Mouse (Mus musculus) CH12.LX (cell line): ENCODE results near the gene Dgkg. TPM values are rescaled to one million over a fixed set of nuclear protein-coding genes. Genes with fewer than 3 reads are reported as not detected.

Experiments
- DNase-seq: peaks from one replicate; pipeline ENCODE4 v3.0.0-alpha.2; 2013; ENCODE audit errors: extremely low read depth
- H3K27ac ChIP-seq: 2 replicates; pipeline ENCODE4 v1.5.1; 2012; ENCODE audit warnings: low read depth, mild to moderate bottlenecking, control low read depth, moderate library complexity; ENCODE audit not compliant: insufficient read depth
- H3K27me3 ChIP-seq: replicated peaks from 2 replicates; pipeline ENCODE3; 2012; ENCODE audit warnings: inconsistent platforms
- H3K36me3 ChIP-seq, 2 experiments: replicated peaks in 1 of 2; 2 replicates each; pipeline versions ENCODE3 to v1.6.1; 2012; ENCODE audit warnings: inconsistent platforms in 1 of 2, low read length in 1 of 2, mild to moderate bottlenecking in 1 of 2, mixed read lengths in 1 of 2, moderate library complexity in 1 of 2; ENCODE audit not compliant: control insufficient read depth in 1 of 2, insufficient read depth in 1 of 2
- H3K4me1 ChIP-seq, 2 experiments: 2 replicates each; pipeline ENCODE4 v1.6.1; 2012; ENCODE audit warnings: inconsistent platforms in 1 of 2, moderate library complexity in 1 of 2; ENCODE audit not compliant: insufficient read depth in 2 of 2, control insufficient read depth in 1 of 2
- H3K4me2 ChIP-seq: 2 replicates; pipeline ENCODE4 v1.6.1; 2012; ENCODE audit warnings: low read depth, mild to moderate bottlenecking, control low read depth; ENCODE audit not compliant: poor library complexity, insufficient read depth, severe bottlenecking
- H3K4me3 ChIP-seq, 3 experiments: fragments of 150-350 bp in 1 of 3; sonication (generic) in 1 of 3; replicated peaks in 1 of 3; 2 replicates each; pipeline versions ENCODE3 to v1.5.1; 2011 to 2012; ENCODE audit warnings: low read depth in 2 of 3, low read length in 2 of 3, mild to moderate bottlenecking in 2 of 3, moderate library complexity in 2 of 3, control low read depth in 1 of 3, improper control_type of control experiment in 1 of 3, inconsistent platforms in 1 of 3, mixed read lengths in 1 of 3; ENCODE audit not compliant: poor library complexity in 1 of 3
- H3K79me2 ChIP-seq: replicated peaks from 2 replicates; pipeline ENCODE4 v1.6.1; 2012; ENCODE audit warnings: mild to moderate bottlenecking, moderate library complexity; ENCODE audit not compliant: control insufficient read depth, poor library complexity, insufficient read depth, severe bottlenecking; ENCODE audit errors: extremely low read depth
- H3K9ac ChIP-seq: 2 replicates; pipeline ENCODE4 v1.6.1; 2012; ENCODE audit warnings: low read depth, mild to moderate bottlenecking, control low read depth, moderate library complexity; ENCODE audit not compliant: insufficient read depth
- H3K9me3 ChIP-seq: replicated peaks from 2 replicates; pipeline ENCODE3; 2012; ENCODE audit warnings: low read length, inconsistent platforms, mixed read lengths
- BHLHE40 ChIP-seq: IDR thresholded peaks from 2 replicates; pipeline ENCODE4 v1.6.1; 2011; ENCODE audit warnings: mild to moderate bottlenecking, low read depth, low read length, improper control_type of control experiment
- CHD1 ChIP-seq: IDR thresholded peaks from 2 replicates; pipeline ENCODE4 v1.6.1; 2012; ENCODE audit warnings: low read depth, low read length, improper control_type of control experiment, inconsistent platforms
- CHD2 ChIP-seq: IDR thresholded peaks from 2 replicates; pipeline ENCODE4 v1.6.1; 2011; ENCODE audit warnings: low read length, improper control_type of control experiment
- CTCF ChIP-seq, 2 experiments: IDR thresholded peaks in 1 of 2; conservative IDR thresholded peaks in 1 of 2; 2 replicates each; pipeline ENCODE4 v1.5.1; 2011 to 2012; ENCODE audit warnings: low read depth in 2 of 2, low read length in 2 of 2, improper control_type of control experiment in 1 of 2, inconsistent platforms in 1 of 2, mild to moderate bottlenecking in 1 of 2, moderate library complexity in 1 of 2
- ELF1 ChIP-seq: IDR thresholded peaks from 2 replicates; pipeline ENCODE4 v1.6.1; 2014; ENCODE audit warnings: low read depth, mild to moderate bottlenecking, inconsistent platforms, low read length, improper control_type of control experiment
- HCFC1 ChIP-seq: IDR thresholded peaks from 2 replicates; pipeline ENCODE4 v1.6.1; 2012; ENCODE audit warnings: low read depth, mild to moderate bottlenecking, inconsistent platforms, low read length, improper control_type of control experiment
- IRF4 ChIP-seq: IDR thresholded peaks from 2 replicates; pipeline ENCODE4 v1.6.1; 2014; ENCODE audit warnings: low read depth, mild to moderate bottlenecking, inconsistent platforms, low read length, improper control_type of control experiment
- MAFK ChIP-seq: IDR thresholded peaks from 2 replicates; pipeline ENCODE4 v1.6.1; 2011; ENCODE audit warnings: low read length, improper control_type of control experiment; ENCODE audit not compliant: insufficient replicate concordance
- MEF2A ChIP-seq: IDR thresholded peaks from 2 replicates; pipeline ENCODE4 v1.6.1; 2014; ENCODE audit warnings: low read depth, mild to moderate bottlenecking, inconsistent platforms, low read length, improper control_type of control experiment, borderline replicate concordance
- MXI1 ChIP-seq: IDR thresholded peaks from 2 replicates; pipeline ENCODE4 v1.6.1; 2011; ENCODE audit warnings: mild to moderate bottlenecking, low read depth, low read length, improper control_type of control experiment
- NELFE ChIP-seq: IDR thresholded peaks from 2 replicates; pipeline ENCODE4 v1.6.1; 2011; ENCODE audit warnings: low read depth, low read length, improper control_type of control experiment
- PAX5 ChIP-seq: IDR thresholded peaks from 2 replicates; pipeline ENCODE4 v1.6.1; 2012; ENCODE audit warnings: low read length, inconsistent platforms, mixed read lengths
- POLR2A ChIP-seq: IDR thresholded peaks from 2 replicates; pipeline ENCODE4 v1.6.1; 2011; ENCODE audit warnings: low read depth, mild to moderate bottlenecking, improper control_type of control experiment, low read length
- POLR2AphosphoS2 ChIP-seq: IDR thresholded peaks from 2 replicates; pipeline ENCODE4 v1.6.1; 2011; ENCODE audit warnings: low read depth, low read length, improper control_type of control experiment
- SIN3A ChIP-seq: IDR thresholded peaks from 2 replicates; pipeline ENCODE4 v1.6.1; 2012; ENCODE audit warnings: low read length, improper control_type of control experiment, inconsistent platforms
- SMC3 ChIP-seq: IDR thresholded peaks from 2 replicates; pipeline ENCODE4 v1.6.1; 2011; ENCODE audit warnings: low read depth, low read length, improper control_type of control experiment
- TBP ChIP-seq: conservative IDR thresholded peaks from 2 replicates; pipeline ENCODE4 v1.6.1; 2011; ENCODE audit warnings: low read depth, low read length, improper control_type of control experiment
- ZC3H11A ChIP-seq: IDR thresholded peaks from 2 replicates; pipeline ENCODE4 v1.6.1; 2012; ENCODE audit warnings: low read depth, mild to moderate bottlenecking, inconsistent platforms, low read length, improper control_type of control experiment
- ZMIZ1 ChIP-seq: IDR thresholded peaks from 2 replicates; pipeline ENCODE4 v1.6.1; 2012; ENCODE audit warnings: low read depth, mild to moderate bottlenecking, inconsistent platforms, low read length, improper control_type of control experiment
- ZNF384 ChIP-seq: IDR thresholded peaks from 2 replicates; pipeline ENCODE4 v1.6.1; 2012; ENCODE audit warnings: low read depth, low read length, improper control_type of control experiment, inconsistent platforms
- dilution Hi-C: fragments of 300-500 bp; cut with MboI; formaldehyde crosslinking; loops from 2 replicates; pipeline ENCODE4 v1.14.3; 2020; ENCODE audit warnings: low sequenced_read_pairs; ENCODE audit not compliant: extremely low pct_unique_long_range_greater_than_20kb, extremely low pct_ligation_motif_present
- in situ Hi-C: fragments of 300-500 bp; cut with MboI; formaldehyde crosslinking; loops from 3 replicates; pipeline ENCODE4 v1.14.3; 2019; ENCODE audit warnings: low sequenced_read_pairs, low pct_ligation_motif_present, low pct_unique_long_range_greater_than_20kb, mixed read lengths
- polyA plus RNA-seq: library from polyadenylated mRNA; unstranded; fragments of >175 nt; gene quantifications from 2 replicates; pipeline ENCODE4 v1.2.1, GENCODE M21; 2012; ENCODE audit warnings: low read depth; ENCODE audit not compliant: insufficient read length
- total RNA-seq, 2 experiments: library from RNA; depleted of rRNA; stranded (reverse); fragments of 300-350 nt in 1 of 2; fragments of >200 nt in 1 of 2; gene quantifications; 2 replicates each; pipeline ENCODE4 v1.2.3; 2012 to 2014

The Dgkg gene
- total and polyA plus RNA-seq, 3 experiments, result 2.0 to 9.2 (median 3.0) TPM

- dilution Hi-C loops, result no loop called here
Observed at GRCm38 (mm10) chr16:22500561-22500960, 156.5 kb downstream of the Dgkg start.

DNA sequence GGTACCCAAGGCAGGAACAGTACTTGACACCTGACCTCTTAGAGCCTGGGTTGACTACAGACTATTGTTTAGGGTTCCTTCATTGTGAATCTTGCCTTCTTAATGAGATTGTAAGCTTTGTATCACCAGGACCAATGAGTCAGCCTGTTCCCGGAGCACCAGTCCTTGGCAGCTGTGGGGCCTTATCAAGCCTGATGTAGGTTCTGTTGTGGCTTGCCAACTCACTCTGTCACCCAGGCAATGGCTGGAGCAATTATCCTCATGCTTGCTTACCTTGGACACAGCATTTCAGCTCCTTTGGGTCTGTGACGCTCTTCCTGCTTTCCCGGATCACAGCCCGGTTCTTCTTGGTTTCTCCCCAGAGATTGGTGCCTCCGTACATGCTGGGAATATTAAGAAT, 157.1 kb downstream of the Dgkg start:
- Histone ChIP-seq H3K79me2 (no peaks in the 10 kb centered on the region), H3K4me1 (peaks cover 0 to 10% of the 10 kb centered on the region in 2 experiments; a peak in 2 of 4 replicates), H3K9ac (no peak overlapping the region), H3K9me3 (no peaks in the 10 kb centered on the region), H3K36me3 (no peaks in the 10 kb centered on the region), H3K27me3 (no peaks in the 10 kb centered on the region), H3K4me2 (no peak overlapping the region), H3K4me3 (no peak overlapping the region), H3K27ac (no peak overlapping the region)
- in situ Hi-C loops (no loop called here), dilution Hi-C loops (no loop called here)
- TF ChIP-seq IRF4 (no peak), POLR2A (no peak), CHD2 (no peak), MAFK (no peak), PAX5 (no peak), NELFE (no peak), SIN3A (no peak), TBP (no peak), ZNF384 (no peak), ELF1 (no peak), ZMIZ1 (no peak), CTCF (conservative IDR thresholded peaks at IDR 0.05 in 1 of 2, IDR thresholded peaks at IDR 0.05 in 1 of 2; ENCODE audit: low read depth in 2 of 2, low read length in 2 of 2) (no peak), SMC3 (no peak), POLR2AphosphoS2 (no peak), BHLHE40 (no peak), MEF2A (no peak), ZC3H11A (no peak), CHD1 (no peak), MXI1 (no peak), HCFC1 (no peak)
- no peak for DNase-seq

More at GRCm38 (mm10) chr16:22500561-22500960, 156.5 kb downstream of the Dgkg start:
- H3K27ac ChIP-seq, result no peak overlapping the region
- H3K9me3 ChIP-seq, result no peaks in the 10 kb centered on the region
- H3K27me3 ChIP-seq, result no peaks in the 10 kb centered on the region
- no peaks in the 10 kb centered on the region for H3K36me3 ChIP-seq
- H3K9ac ChIP-seq, result no peak overlapping the region
- H3K4me3 ChIP-seq, result no peak overlapping the region
- peaks cover 0 to 10% of the 10 kb centered on the region in 2 experiments; a peak in 2 of 4 replicates for H3K4me1 ChIP-seq
- no peak for TF ChIP-seq CHD1
- TF ChIP-seq, all 38 proteins: peak for 0
- no peaks in the 10 kb centered on the region for H3K79me2 ChIP-seq
- no peak for DNase-seq
- H3K4me2 ChIP-seq, result no peak overlapping the region
- in situ Hi-C loops, result no loop called here
